Comparison of ENCODE assay signal across 22 mouse cellular contexts in the genomic region with DNA sequence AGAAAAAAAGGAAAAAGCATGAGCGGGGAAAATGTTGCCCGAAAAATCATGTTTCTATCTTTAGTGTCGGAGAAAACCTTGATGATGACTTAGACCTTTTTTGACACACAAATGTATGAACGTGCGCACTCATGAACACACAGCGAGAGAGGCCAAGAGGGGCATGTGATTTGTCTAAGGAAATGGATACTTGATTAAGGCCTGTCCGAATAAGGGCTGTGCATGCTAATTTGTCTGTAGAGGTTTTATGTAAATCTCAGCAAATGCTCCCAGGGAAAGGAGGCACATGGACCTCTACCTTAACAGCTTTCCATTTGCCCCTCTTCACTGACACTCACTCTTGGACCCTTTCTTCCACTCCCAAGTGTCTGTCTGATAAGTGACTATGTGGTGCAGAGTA.
A peak's percentile ranks its signal among the peaks of the same experiment; 100 is the strongest.
DNase-seq lines count a peak whose midpoint lies in the region; ATAC-seq lines count a peak whose summit lies in the region.
"Had no signal": no experiment of that assay in that cellular context is flagged by ENCODE, and none has a peak within 500 bp of the region (broad histone marks: within the 10 kb centered on the region; RNA-seq: fewer than 3 reads in every experiment).

No protein-coding gene starts in this region.

- 57% methylated on average over 7 of the region's 7 CpGs for WGBS in forebrain, embryonic 11.5 days
- WGBS in forebrain, embryonic 16.5 days, result 52% methylated on average over 7 of the region's 7 CpGs
- WGBS in midbrain, embryonic 12.5 days, result 44% methylated on average over 7 of the region's 7 CpGs

- peak overlapping the region; percentile 65; the same call in 1 of the 2 replicates for H3K27ac ChIP-seq in forebrain, embryonic 11.5 days (ENCODE audit: low read depth, low read length)
- H3K27ac ChIP-seq in forebrain, embryonic 16.5 days (ENCODE audit: low read length), result no peak overlapping the region
- peak overlapping the region; percentile 91 for H3K27ac ChIP-seq in midbrain, embryonic 12.5 days (replicated peaks)

- H3K9ac ChIP-seq in forebrain, embryonic 11.5 days (ENCODE audit: low read length), result no peak overlapping the region
- H3K9ac ChIP-seq in forebrain, embryonic 16.5 days (replicated peaks; ENCODE audit: low read depth, low read length), result no peak overlapping the region
- no peak overlapping the region for H3K9ac ChIP-seq in midbrain, embryonic 12.5 days (replicated peaks)
- H3K9ac ChIP-seq: heart, embryonic 12.5 days; liver, postnatal 0 days had no signal

- DNase-seq in forebrain, embryonic 11.5 days (ENCODE audit: low spot score), result no peak
- DNase-seq in right cerebral cortex, postnatal 10 days (ENCODE audit: low spot score in 2 of 2), result peak; percentile 5 to 11
- no peak for DNase-seq in right cerebral cortex, postnatal 14 days
- DNase-seq in cerebellum, adult 8-10 months, result no peak
- DNase-seq in MN1 (ENCODE audit: low spot score), result no peak
- no peak for DNase-seq in heart, adult 18-20 months
- DNase-seq: adrenal gland, adult 2 months; cerebellum, adult 11 months; cerebellum, postnatal 36 days; gastrocnemius, postnatal 36 days; heart, postnatal 36 days; kidney, adult 8-10 months; kidney, postnatal 4 days; liver; liver, postnatal 0 days; lung, postnatal 14 days; thymus, adult 18-20 months had no signal

- H3K4me1 ChIP-seq in forebrain, embryonic 11.5 days (replicated peaks; ENCODE audit: control insufficient read depth, insufficient read depth, low read length), result peaks cover 21% of the 10 kb centered on the region
- peaks cover 24% of the 10 kb centered on the region for H3K4me1 ChIP-seq in forebrain, embryonic 16.5 days (replicated peaks; ENCODE audit: control insufficient read depth, insufficient read depth, low read length)
- peaks cover 50% of the 10 kb centered on the region for H3K4me1 ChIP-seq in midbrain, embryonic 12.5 days

- no peaks in the 10 kb centered on the region for H3K36me3 ChIP-seq in forebrain, embryonic 11.5 days (ENCODE audit: control insufficient read depth, insufficient read depth, low read length)
- H3K36me3 ChIP-seq in forebrain, embryonic 16.5 days (ENCODE audit: control insufficient read depth, insufficient read depth), result no peaks in the 10 kb centered on the region
- H3K36me3 ChIP-seq in midbrain, embryonic 12.5 days, result no peaks in the 10 kb centered on the region
- H3K36me3 ChIP-seq: heart, embryonic 12.5 days had no signal

- H3K4me3 ChIP-seq in forebrain, embryonic 11.5 days (ENCODE audit: low read depth, low read length), result no peak overlapping the region
- H3K4me3 ChIP-seq in forebrain, embryonic 16.5 days (replicated peaks; ENCODE audit: low read length), result no peak overlapping the region
- H3K4me3 ChIP-seq in midbrain, embryonic 12.5 days, result no peak overlapping the region
- H3K4me3 ChIP-seq: erythroblast, embryonic 14.5 days; heart, embryonic 12.5 days had no signal

- ATAC-seq in forebrain, embryonic 11.5 days (replicated peaks; ENCODE audit: low FRiP score), result no peak
- no peak for ATAC-seq in forebrain, embryonic 16.5 days
- ATAC-seq in midbrain, embryonic 12.5 days (ENCODE audit: low FRiP score, low read depth), result no peak
- ATAC-seq: liver, postnatal 0 days had no signal

- no peaks in the 10 kb centered on the region; the same call in 1 of the 2 replicates for H3K9me3 ChIP-seq in forebrain, embryonic 11.5 days (ENCODE audit: control insufficient read depth, low read length)
- H3K9me3 ChIP-seq in forebrain, embryonic 16.5 days (ENCODE audit: control insufficient read depth, low read length), result 0 out of 2 replicates have a peak, but pooled peaks cover 5% of the 10 kb centered on the region
- H3K9me3 ChIP-seq in midbrain, embryonic 12.5 days, result no peaks in the 10 kb centered on the region

- no peak overlapping the region for H3K4me2 ChIP-seq in forebrain, embryonic 11.5 days (ENCODE audit: low read depth, low read length, severe bottlenecking)
- H3K4me2 ChIP-seq in forebrain, embryonic 16.5 days (ENCODE audit: low read length), result no peak overlapping the region
- no peak overlapping the region for H3K4me2 ChIP-seq in midbrain, embryonic 12.5 days (replicated peaks)
- H3K4me2 ChIP-seq: heart, embryonic 12.5 days had no signal

- H3K27me3 ChIP-seq in forebrain, embryonic 11.5 days (ENCODE audit: control insufficient read depth, insufficient read depth, low read length), result peaks cover 2% of the 10 kb centered on the region; the same call in 1 of the 2 replicates
- no peaks in the 10 kb centered on the region for H3K27me3 ChIP-seq in forebrain, embryonic 16.5 days (replicated peaks; ENCODE audit: control insufficient read depth, insufficient read depth, low read length)
- H3K27me3 ChIP-seq in midbrain, embryonic 12.5 days, result 0 out of 2 replicates have a peak, but pooled peaks cover 3% of the 10 kb centered on the region
- H3K27me3 ChIP-seq: CH12.LX had no signal

Comparison
In these comparisons a context has a peak if more than half of its experiments do, and no peak if none do; other contexts are left out.
1. DNase-seq: peak in right cerebral cortex, postnatal 10 days (2 of 2); none in forebrain, embryonic 11.5 days (single experiment), right cerebral cortex, postnatal 14 days (single experiment), cerebellum, adult 8-10 months (single experiment), MN1 (single experiment) and heart, adult 18-20 months (0 of 2).